Mouse (Mus musculus) heart, adult 2 months (tissue): ENCODE results near the gene Prr14.

ENCODE experiments used
- CTCF ChIP-seq: fragments of 200-600 bp; IDR thresholded peaks from 2 replicates; pipeline ENCODE4 v1.8.1; 2022; ENCODE audit warnings: antibody characterized with exemption, mild to moderate bottlenecking, moderate library complexity
- EP300 ChIP-seq: fragments of 200-500 bp; IDR thresholded peaks from 2 replicates; pipeline ENCODE4 v1.6.1; 2011; ENCODE audit warnings: low read depth, low read length, control low read depth; ENCODE audit not compliant: insufficient read depth

GRCm38 (mm10) chr7:127449966-127450365 lies 9.4 kb upstream of the Prr14 start:
- TF ChIP-seq EP300 (no peak), CTCF (no peak)
